Mouse (Mus musculus) testis, adult 2 months (tissue): ENCODE data around the gene Dyrk3.

Experiments
- CTCF ChIP-seq: fragments of 200-500 bp; IDR thresholded peaks from 2 replicates; pipeline ENCODE4 v1.5.1; 2012; ENCODE audit warnings: low read depth, mild to moderate bottlenecking, inconsistent platforms, low read length, moderate library complexity; ENCODE audit not compliant: control insufficient read depth, insufficient read depth, insufficient replicate concordance
- POLR2A ChIP-seq: fragments of 200-500 bp; IDR thresholded peaks from 2 replicates; pipeline ENCODE4 v1.6.1; 2012; ENCODE audit warnings: low read depth, mild to moderate bottlenecking, inconsistent platforms, low read length, moderate library complexity; ENCODE audit not compliant: control insufficient read depth

GRCm38 (mm10) chr1:131184956-131185660, 47.0 kb upstream of the Dyrk3 start:
- no peak for TF ChIP-seq POLR2A
- no peak for TF ChIP-seq CTCF
